Mouse (Mus musculus): ENCODE results near the gene Lrig2. TPM values are rescaled to one million over a fixed set of nuclear protein-coding genes. Genes with fewer than 3 reads are reported as not detected.

Lrig2 gene
- polyA plus RNA-seq, 1 experiment from 2014 or later: 33.8 TPM

- H3K36me3 ChIP-seq (ENCODE audit: control insufficient read depth, insufficient read depth, low read length): no peaks in the 10 kb centered on the region
- WGBS: 32% methylated on average over 5 of the region's 5 CpGs
- H3K9ac ChIP-seq (replicated peaks; ENCODE audit: low read depth, low read length): 0 out of 2 replicates have a peak overlapping the region, but pooled peaks have one; percentile 0
- H3K4me3 ChIP-seq (ENCODE audit: low read depth, low read length): no peak overlapping the region
- no peaks in the 10 kb centered on the region for H3K4me1 ChIP-seq (ENCODE audit: control insufficient read depth, insufficient read depth, low read length)
- H3K4me2 ChIP-seq (ENCODE audit: low read depth, low read length): peak overlapping the region; percentile 37; the same call in 1 of the 2 replicates
- H3K9me3 ChIP-seq (ENCODE audit: control insufficient read depth, low read length): no peaks in the 10 kb centered on the region
- peak; percentile 29 for ATAC-seq (ENCODE audit: low read depth)
- no peak overlapping the region for H3K27ac ChIP-seq (ENCODE audit: low read depth, low read length)
- H3K27me3 ChIP-seq (ENCODE audit: control insufficient read depth, insufficient read depth, low read length): no peaks in the 10 kb centered on the region
Observed at GRCm38 (mm10) chr3:104442357-104442756, 69.4 kb downstream of the Lrig2 start.

- ATAC-seq (ENCODE audit: low read depth): peak; percentile 98
- WGBS: 16% methylated on average over 15 of the region's 15 CpGs
- Histone ChIP-seq H3K27me3 (ENCODE audit: control insufficient read depth, insufficient read depth, low read length) (no peaks in the 10 kb centered on the region), H3K27ac (ENCODE audit: low read depth, low read length) (peak overlapping the region; percentile 52; the same call in 1 of the 2 replicates), H3K4me3 (ENCODE audit: low read depth, low read length) (no peak overlapping the region), H3K9me3 (ENCODE audit: control insufficient read depth, low read length) (no peaks in the 10 kb centered on the region), H3K4me2 (ENCODE audit: low read depth, low read length) (peak overlapping the region; percentile 37), H3K4me1 (ENCODE audit: control insufficient read depth, insufficient read depth, low read length) (no peaks in the 10 kb centered on the region), H3K36me3 (ENCODE audit: control insufficient read depth, insufficient read depth, low read length) (no peaks in the 10 kb centered on the region), H3K9ac (replicated peaks; ENCODE audit: low read depth, low read length) (peak overlapping the region; percentile 37; the same call in 1 of the 2 replicates)
Observed at GRCm38 (mm10) chr3:104441870-104442283, 69.8 kb downstream of the Lrig2 start.

- Histone ChIP-seq H3K27ac (ENCODE audit: low read depth, low read length) (peak overlapping the region; percentile 52; the same call in 1 of the 2 replicates), H3K36me3 (ENCODE audit: control insufficient read depth, insufficient read depth, low read length) (no peaks in the 10 kb centered on the region), H3K4me1 (ENCODE audit: control insufficient read depth, insufficient read depth, low read length) (no peaks in the 10 kb centered on the region), H3K27me3 (ENCODE audit: control insufficient read depth, insufficient read depth, low read length) (no peaks in the 10 kb centered on the region), H3K4me2 (ENCODE audit: low read depth, low read length) (no peak overlapping the region), H3K9ac (replicated peaks; ENCODE audit: low read depth, low read length) (no peak overlapping the region), H3K9me3 (ENCODE audit: control insufficient read depth, low read length) (no peaks in the 10 kb centered on the region), H3K4me3 (ENCODE audit: low read depth, low read length) (no peak overlapping the region)
- WGBS: 87% methylated on average over 7 of the region's 7 CpGs
- ATAC-seq (ENCODE audit: low read depth): no peak; the same call in 1 of the 2 replicates
Observed at GRCm38 (mm10) chr3:104441435-104441834, 70.3 kb downstream of the Lrig2 start.

GRCm38 (mm10) chr3:104438777-104439176 lies 72.9 kb downstream of the Lrig2 start:
- Histone ChIP-seq H3K4me1 (ENCODE audit: control insufficient read depth, insufficient read depth, low read length) (no peaks in the 10 kb centered on the region), H3K4me2 (ENCODE audit: low read depth, low read length) (no peak overlapping the region), H3K27ac (ENCODE audit: low read depth, low read length) (no peak overlapping the region), H3K27me3 (ENCODE audit: control insufficient read depth, insufficient read depth, low read length) (no peaks in the 10 kb centered on the region), H3K36me3 (ENCODE audit: control insufficient read depth, insufficient read depth, low read length) (no peaks in the 10 kb centered on the region), H3K9ac (replicated peaks; ENCODE audit: low read depth, low read length) (no peak overlapping the region), H3K9me3 (ENCODE audit: control insufficient read depth, low read length) (no peaks in the 10 kb centered on the region), H3K4me3 (ENCODE audit: low read depth, low read length) (no peak overlapping the region)
- whole genome bisulfite sequencing: 94% methylated on average over 1 of the region's 1 CpGs
- no peak for ATAC-seq (ENCODE audit: low read depth)

GRCm38 (mm10) chr3:104437576-104437975 lies 74.1 kb downstream of the Lrig2 start:
- H3K9me3 ChIP-seq (ENCODE audit: control insufficient read depth, low read length): no peaks in the 10 kb centered on the region
- 58% methylated on average over 7 of the region's 7 CpGs for WGBS
- no peak overlapping the region for H3K4me3 ChIP-seq (ENCODE audit: low read depth, low read length)
- H3K4me2 ChIP-seq (ENCODE audit: low read depth, low read length): no peak overlapping the region
- H3K27me3 ChIP-seq (ENCODE audit: control insufficient read depth, insufficient read depth, low read length): no peaks in the 10 kb centered on the region
- no peak overlapping the region for H3K9ac ChIP-seq (replicated peaks; ENCODE audit: low read depth, low read length)
- H3K4me1 ChIP-seq (ENCODE audit: control insufficient read depth, insufficient read depth, low read length): no peaks in the 10 kb centered on the region
- no peak for ATAC-seq (ENCODE audit: low read depth)
- H3K27ac ChIP-seq (ENCODE audit: low read depth, low read length): no peak overlapping the region
- no peaks in the 10 kb centered on the region for H3K36me3 ChIP-seq (ENCODE audit: control insufficient read depth, insufficient read depth, low read length)

- Histone ChIP-seq H3K9ac (replicated peaks; ENCODE audit: low read depth, low read length) (no peak overlapping the region), H3K4me2 (ENCODE audit: low read depth, low read length) (no peak overlapping the region), H3K36me3 (ENCODE audit: control insufficient read depth, insufficient read depth, low read length) (no peaks in the 10 kb centered on the region), H3K27me3 (ENCODE audit: control insufficient read depth, insufficient read depth, low read length) (no peaks in the 10 kb centered on the region), H3K27ac (ENCODE audit: low read depth, low read length) (no peak overlapping the region), H3K4me1 (ENCODE audit: control insufficient read depth, insufficient read depth, low read length) (no peaks in the 10 kb centered on the region), H3K4me3 (ENCODE audit: low read depth, low read length) (no peak overlapping the region), H3K9me3 (ENCODE audit: control insufficient read depth, low read length) (no peaks in the 10 kb centered on the region)
- 95% methylated on average over 3 of the region's 3 CpGs for WGBS
- ATAC-seq (ENCODE audit: low read depth): no peak
Observed at GRCm38 (mm10) chr3:104435947-104436346, 75.8 kb downstream of the Lrig2 start.

- Histone ChIP-seq H3K4me1 (ENCODE audit: control insufficient read depth, insufficient read depth, low read length) (no peaks in the 10 kb centered on the region), H3K27ac (ENCODE audit: low read depth, low read length) (no peak overlapping the region), H3K27me3 (ENCODE audit: control insufficient read depth, insufficient read depth, low read length) (no peaks in the 10 kb centered on the region), H3K9me3 (ENCODE audit: control insufficient read depth, low read length) (no peaks in the 10 kb centered on the region), H3K36me3 (ENCODE audit: control insufficient read depth, insufficient read depth, low read length) (no peaks in the 10 kb centered on the region), H3K4me3 (ENCODE audit: low read depth, low read length) (no peak overlapping the region), H3K4me2 (ENCODE audit: low read depth, low read length) (peak overlapping the region; percentile 32), H3K9ac (replicated peaks; ENCODE audit: low read depth, low read length) (no peak overlapping the region)
- 6% methylated on average over 9 of the region's 9 CpGs for WGBS
- ATAC-seq (ENCODE audit: low read depth): no peak
Observed at GRCm38 (mm10) chr3:104434246-104434696, 77.4 kb downstream of the Lrig2 start.

GRCm38 (mm10) chr3:104432651-104433050 lies 79.1 kb downstream of the Lrig2 start:
- Histone ChIP-seq H3K9me3 (ENCODE audit: control insufficient read depth, low read length) (no peaks in the 10 kb centered on the region), H3K4me2 (ENCODE audit: low read depth, low read length) (no peak overlapping the region), H3K36me3 (ENCODE audit: control insufficient read depth, insufficient read depth, low read length) (no peaks in the 10 kb centered on the region), H3K9ac (replicated peaks; ENCODE audit: low read depth, low read length) (no peak overlapping the region), H3K4me3 (ENCODE audit: low read depth, low read length) (no peak overlapping the region), H3K27me3 (ENCODE audit: control insufficient read depth, insufficient read depth, low read length) (no peaks in the 10 kb centered on the region; the same call in 1 of the 2 replicates), H3K4me1 (ENCODE audit: control insufficient read depth, insufficient read depth, low read length) (no peaks in the 10 kb centered on the region), H3K27ac (ENCODE audit: low read depth, low read length) (no peak overlapping the region)
- ATAC-seq (ENCODE audit: low read depth): no peak
- WGBS: 78% methylated on average over 6 of the region's 6 CpGs

- H3K4me1 ChIP-seq (ENCODE audit: control insufficient read depth, insufficient read depth, low read length): no peaks in the 10 kb centered on the region
- WGBS: 33% methylated on average over 10 of the region's 10 CpGs
- no peak overlapping the region for H3K4me2 ChIP-seq (ENCODE audit: low read depth, low read length)
- H3K27ac ChIP-seq (ENCODE audit: low read depth, low read length): no peak overlapping the region
- no peaks in the 10 kb centered on the region for H3K9me3 ChIP-seq (ENCODE audit: control insufficient read depth, low read length)
- H3K27me3 ChIP-seq (ENCODE audit: control insufficient read depth, insufficient read depth, low read length): no peaks in the 10 kb centered on the region; the same call in 1 of the 2 replicates
- no peak overlapping the region for H3K4me3 ChIP-seq (ENCODE audit: low read depth, low read length)
- H3K36me3 ChIP-seq (ENCODE audit: control insufficient read depth, insufficient read depth, low read length): no peaks in the 10 kb centered on the region
- ATAC-seq (ENCODE audit: low read depth): no peak
- no peak overlapping the region for H3K9ac ChIP-seq (replicated peaks; ENCODE audit: low read depth, low read length)
Observed at GRCm38 (mm10) chr3:104431848-104432159, 79.9 kb downstream of the Lrig2 start.

All from neural tube, embryonic 14.5 days (tissue).